16 mouse cellular contexts compared by ENCODE assay signal in genomic region chr9:47770836-47771235, GRCm38 (mm10).
DNase-seq lines count a peak whose midpoint lies in the region; ATAC-seq lines count a peak whose summit lies in the region.
"Had no signal": no experiment of that assay in that cellular context is flagged by ENCODE, and none has a peak within 500 bp of the region (broad histone marks: within the 10 kb centered on the region; RNA-seq: fewer than 3 reads in every experiment).

No protein-coding gene starts in this region.

- no peak overlapping the region for H3K9ac ChIP-seq in forebrain, embryonic 16.5 days (replicated peaks; ENCODE audit: low read depth, low read length)
- H3K9ac ChIP-seq in kidney, embryonic 14.5 days (ENCODE audit: low read depth, low read length), result no peak overlapping the region
- H3K9ac ChIP-seq in midbrain, embryonic 16.5 days (ENCODE audit: low read depth, low read length), result no peak overlapping the region
- H3K9ac ChIP-seq in midbrain, embryonic 15.5 days, result no peak overlapping the region
- H3K9ac ChIP-seq in neural tube, embryonic 13.5 days, result no peak overlapping the region
- H3K9ac ChIP-seq: embryonic facial prominence, embryonic 13.5 days; liver, embryonic 15.5 days; midbrain, embryonic 12.5 days had no signal

- no peak for ATAC-seq in forebrain, embryonic 16.5 days
- ATAC-seq in kidney, embryonic 14.5 days (ENCODE audit: low FRiP score, low TSS enrichment), result no peak
- ATAC-seq in midbrain, embryonic 16.5 days, result no peak
- no peak for ATAC-seq in midbrain, embryonic 15.5 days (replicated peaks)
- no peak for ATAC-seq in neural tube, embryonic 13.5 days (ENCODE audit: low read depth)
- ATAC-seq: forebrain, embryonic 13.5 days had no signal

- H3K27me3 ChIP-seq in forebrain, embryonic 16.5 days (replicated peaks; ENCODE audit: control insufficient read depth, insufficient read depth, low read length), result no peaks in the 10 kb centered on the region
- H3K27me3 ChIP-seq in forebrain, embryonic 10.5 days (ENCODE audit: poor library complexity, severe bottlenecking), result no peaks in the 10 kb centered on the region
- no peaks in the 10 kb centered on the region for H3K27me3 ChIP-seq in kidney, embryonic 14.5 days (ENCODE audit: control insufficient read depth, insufficient read depth, low read length)
- no peaks in the 10 kb centered on the region for H3K27me3 ChIP-seq in midbrain, embryonic 16.5 days (ENCODE audit: control insufficient read depth, insufficient read depth, low read depth, low read length)
- H3K27me3 ChIP-seq in midbrain, embryonic 15.5 days (replicated peaks), result no peaks in the 10 kb centered on the region
- H3K27me3 ChIP-seq in neural tube, embryonic 13.5 days, result no peaks in the 10 kb centered on the region
- H3K27me3 ChIP-seq: embryonic facial prominence, embryonic 13.5 days; forebrain, embryonic 13.5 days; liver, embryonic 15.5 days; midbrain, embryonic 12.5 days had no signal

- peaks cover 15% of the 10 kb centered on the region for H3K4me1 ChIP-seq in forebrain, embryonic 16.5 days (replicated peaks; ENCODE audit: control insufficient read depth, insufficient read depth, low read length)
- peaks cover 18% of the 10 kb centered on the region for H3K4me1 ChIP-seq in forebrain, embryonic 10.5 days
- peaks cover 24% of the 10 kb centered on the region for H3K4me1 ChIP-seq in kidney, embryonic 14.5 days (ENCODE audit: control insufficient read depth, insufficient read depth, low read length)
- peaks cover 16% of the 10 kb centered on the region for H3K4me1 ChIP-seq in midbrain, embryonic 16.5 days (ENCODE audit: control insufficient read depth, insufficient read depth, low read length)
- peaks cover 18% of the 10 kb centered on the region for H3K4me1 ChIP-seq in midbrain, embryonic 15.5 days
- peaks cover 35% of the 10 kb centered on the region for H3K4me1 ChIP-seq in neural tube, embryonic 13.5 days (replicated peaks)
- H3K4me1 ChIP-seq: liver, embryonic 15.5 days had no signal

- no peaks in the 10 kb centered on the region for H3K36me3 ChIP-seq in forebrain, embryonic 16.5 days (ENCODE audit: control insufficient read depth, insufficient read depth)
- no peaks in the 10 kb centered on the region for H3K36me3 ChIP-seq in forebrain, embryonic 10.5 days (replicated peaks)
- H3K36me3 ChIP-seq in kidney, embryonic 14.5 days (ENCODE audit: control insufficient read depth, insufficient read depth, low read length), result no peaks in the 10 kb centered on the region
- H3K36me3 ChIP-seq in midbrain, embryonic 16.5 days (ENCODE audit: control insufficient read depth, insufficient read depth, low read length), result no peaks in the 10 kb centered on the region
- H3K36me3 ChIP-seq in midbrain, embryonic 15.5 days (replicated peaks), result no peaks in the 10 kb centered on the region
- no peaks in the 10 kb centered on the region for H3K36me3 ChIP-seq in neural tube, embryonic 13.5 days
- H3K36me3 ChIP-seq: embryonic facial prominence, embryonic 13.5 days; liver, embryonic 15.5 days; midbrain, embryonic 12.5 days had no signal

- H3K4me3 ChIP-seq in forebrain, embryonic 16.5 days (replicated peaks; ENCODE audit: low read length), result no peak overlapping the region
- no peak overlapping the region for H3K4me3 ChIP-seq in forebrain, embryonic 10.5 days
- H3K4me3 ChIP-seq in kidney, embryonic 14.5 days (ENCODE audit: low read length), result no peak overlapping the region
- H3K4me3 ChIP-seq in midbrain, embryonic 16.5 days (ENCODE audit: low read depth, low read length), result no peak overlapping the region
- no peak overlapping the region for H3K4me3 ChIP-seq in midbrain, embryonic 15.5 days
- H3K4me3 ChIP-seq in neural tube, embryonic 13.5 days, result no peak overlapping the region
- H3K4me3 ChIP-seq: embryonic facial prominence, embryonic 13.5 days; forebrain, embryonic 13.5 days; liver, embryonic 15.5 days; midbrain, embryonic 12.5 days had no signal

- H3K27ac ChIP-seq in forebrain, embryonic 16.5 days (ENCODE audit: low read length), result peak overlapping the region; percentile 4; the same call in 1 of the 2 replicates
- H3K27ac ChIP-seq in forebrain, embryonic 10.5 days, result no peak overlapping the region
- H3K27ac ChIP-seq in kidney, embryonic 14.5 days (ENCODE audit: low read depth, low read length), result no peak overlapping the region; the same call in 1 of the 2 replicates
- peak overlapping the region; percentile 10; the same call in 1 of the 2 replicates for H3K27ac ChIP-seq in midbrain, embryonic 16.5 days (ENCODE audit: low read length)
- H3K27ac ChIP-seq in midbrain, embryonic 15.5 days, result no peak overlapping the region
- 0 out of 2 replicates have a peak overlapping the region, but pooled peaks have one; percentile 29 for H3K27ac ChIP-seq in neural tube, embryonic 13.5 days (replicated peaks)
- H3K27ac ChIP-seq: embryonic facial prominence, embryonic 13.5 days; forebrain, embryonic 13.5 days; liver, embryonic 15.5 days; midbrain, embryonic 12.5 days had no signal

- DNase-seq in forebrain, embryonic 10.5 days (ENCODE audit: extremely low spot score, low spot score), result no peak
- no peak for DNase-seq in kidney, postnatal 25 days
- DNase-seq in adrenal gland, postnatal 4 days (ENCODE audit: low spot score in 2 of 2), result no peak
- DNase-seq: adrenal gland, postnatal 10 days; gastrocnemius, postnatal 25 days; kidney, adult 9 months; right cerebral cortex, postnatal 14 days had no signal

- peak overlapping the region; percentile 14; the same call in 1 of the 2 replicates for H3K4me2 ChIP-seq in forebrain, embryonic 16.5 days (ENCODE audit: low read length)
- H3K4me2 ChIP-seq in kidney, embryonic 14.5 days (replicated peaks; ENCODE audit: low read depth, low read length), result peak overlapping the region; percentile 3; the same call in 1 of the 2 replicates
- H3K4me2 ChIP-seq in midbrain, embryonic 16.5 days (ENCODE audit: low read length), result no peak overlapping the region
- no peak overlapping the region for H3K4me2 ChIP-seq in midbrain, embryonic 15.5 days
- peak overlapping the region; percentile 20; the same call in 1 of the 2 replicates for H3K4me2 ChIP-seq in neural tube, embryonic 13.5 days
- H3K4me2 ChIP-seq: embryonic facial prominence, embryonic 13.5 days; forebrain, embryonic 13.5 days; liver, embryonic 15.5 days; midbrain, embryonic 12.5 days had no signal

- 33% methylated on average over 11 of the region's 11 CpGs for WGBS in forebrain, embryonic 16.5 days
- 77% methylated on average over 11 of the region's 11 CpGs for WGBS in forebrain, embryonic 10.5 days
- WGBS in kidney, embryonic 14.5 days, result 14% methylated on average over 11 of the region's 11 CpGs
- WGBS in midbrain, embryonic 16.5 days, result 52% methylated on average over 11 of the region's 11 CpGs
- 56% methylated on average over 11 of the region's 11 CpGs for WGBS in midbrain, embryonic 15.5 days
- 30% methylated on average over 11 of the region's 11 CpGs for WGBS in neural tube, embryonic 13.5 days

- H3K9me3 ChIP-seq in forebrain, embryonic 16.5 days (ENCODE audit: control insufficient read depth, low read length), result no peaks in the 10 kb centered on the region
- H3K9me3 ChIP-seq in forebrain, embryonic 10.5 days, result no peaks in the 10 kb centered on the region
- H3K9me3 ChIP-seq in kidney, embryonic 14.5 days (ENCODE audit: control insufficient read depth, low read length), result no peaks in the 10 kb centered on the region
- H3K9me3 ChIP-seq in midbrain, embryonic 16.5 days (replicated peaks; ENCODE audit: control insufficient read depth, low read length, poor library complexity, severe bottlenecking), result no peaks in the 10 kb centered on the region
- H3K9me3 ChIP-seq in midbrain, embryonic 15.5 days, result no peaks in the 10 kb centered on the region
- H3K9me3 ChIP-seq in neural tube, embryonic 13.5 days, result no peaks in the 10 kb centered on the region
- H3K9me3 ChIP-seq: embryonic facial prominence, embryonic 13.5 days; forebrain, embryonic 13.5 days; liver, embryonic 15.5 days; midbrain, embryonic 12.5 days had no signal

Comparison
In these comparisons a context has a peak if more than half of its experiments do, and no peak if none do; other contexts are left out.
1. H3K27ac ChIP-seq: peak in forebrain, embryonic 16.5 days (single experiment), midbrain, embryonic 16.5 days (single experiment) and neural tube, embryonic 13.5 days (single experiment); none in forebrain, embryonic 10.5 days (single experiment), kidney, embryonic 14.5 days (single experiment) and midbrain, embryonic 15.5 days (single experiment).
2. H3K4me2 ChIP-seq: peak in forebrain, embryonic 16.5 days (single experiment), kidney, embryonic 14.5 days (single experiment) and neural tube, embryonic 13.5 days (single experiment); none in midbrain, embryonic 16.5 days (single experiment) and midbrain, embryonic 15.5 days (single experiment).